Mouse (Mus musculus) myocyte (in vitro differentiated cells): ENCODE results near the gene Polr2e.

Source experiments
- E2F4 ChIP-seq: IDR thresholded peaks from one replicate; pipeline ENCODE4 v1.6.1; 2011; ENCODE audit warnings: mild to moderate bottlenecking, control low read depth, moderate library complexity; ENCODE audit not compliant: insufficient read depth
- MAX ChIP-seq: IDR thresholded peaks from one replicate; pipeline ENCODE4 v1.6.1; 2011; ENCODE audit warnings: low read depth, mild to moderate bottlenecking, control low read depth
- MYOD1 ChIP-seq, 3 experiments: IDR thresholded peaks; one replicate each; pipeline ENCODE4 v1.6.1; 2011; ENCODE audit warnings: control low read depth in 2 of 3, low read depth in 2 of 3, mild to moderate bottlenecking in 2 of 3, moderate library complexity in 1 of 3; ENCODE audit not compliant: insufficient read length in 2 of 3, control insufficient read depth in 1 of 3
- MYOG ChIP-seq, 3 experiments: IDR thresholded peaks; one replicate each; pipeline ENCODE4 v1.6.1; 2011; ENCODE audit warnings: control low read depth in 2 of 3, low read depth in 2 of 3, mild to moderate bottlenecking in 2 of 3; ENCODE audit not compliant: insufficient read length in 2 of 3, control insufficient read depth in 1 of 3, insufficient read depth in 1 of 3
- POLR2A ChIP-seq: IDR thresholded peaks from one replicate; pipeline ENCODE4 v1.6.1; 2011; ENCODE audit warnings: low read depth, mild to moderate bottlenecking, control low read depth, moderate library complexity; ENCODE audit not compliant: insufficient read length
- POLR2AphosphoS2 ChIP-seq: IDR thresholded peaks from one replicate; pipeline ENCODE4 v1.6.1; 2011; ENCODE audit warnings: low read depth, control low read depth; ENCODE audit not compliant: insufficient read length
- TCF12 ChIP-seq: IDR thresholded peaks from one replicate; pipeline ENCODE4 v1.6.1; 2011; ENCODE audit warnings: mild to moderate bottlenecking, control low read depth; ENCODE audit not compliant: poor library complexity, insufficient read depth, severe bottlenecking
- TCF3 ChIP-seq: IDR thresholded peaks from one replicate; pipeline ENCODE4 v1.6.1; 2011; ENCODE audit warnings: low read depth, control low read depth; ENCODE audit not compliant: insufficient read length
- USF1 ChIP-seq: IDR thresholded peaks from one replicate; pipeline ENCODE4 v1.6.1; 2011; ENCODE audit warnings: low read depth, mild to moderate bottlenecking, control low read depth, moderate library complexity

- no peak for TF ChIP-seq POLR2A
- no peak for TF ChIP-seq TCF3
- TF ChIP-seq E2F4: no peak
- TF ChIP-seq POLR2AphosphoS2: no peak
- TF ChIP-seq MAX: no peak
- no peak for TF ChIP-seq USF1
- TF ChIP-seq MYOD1 (IDR thresholded peaks at IDR 0.05; ENCODE audit: control insufficient read depth in 1 of 3, insufficient read length in 2 of 3, low read depth in 2 of 3): no peak
- TF ChIP-seq TCF12: no peak
- TF ChIP-seq MYOG (IDR thresholded peaks at IDR 0.05; ENCODE audit: control insufficient read depth in 1 of 3, insufficient read depth in 1 of 3, insufficient read length in 2 of 3, low read depth in 2 of 3): no peak
Measured at GRCm38 (mm10) chr10:80004233-80004705, 35.3 kb downstream of the Polr2e start.
